In the genomic region with DNA sequence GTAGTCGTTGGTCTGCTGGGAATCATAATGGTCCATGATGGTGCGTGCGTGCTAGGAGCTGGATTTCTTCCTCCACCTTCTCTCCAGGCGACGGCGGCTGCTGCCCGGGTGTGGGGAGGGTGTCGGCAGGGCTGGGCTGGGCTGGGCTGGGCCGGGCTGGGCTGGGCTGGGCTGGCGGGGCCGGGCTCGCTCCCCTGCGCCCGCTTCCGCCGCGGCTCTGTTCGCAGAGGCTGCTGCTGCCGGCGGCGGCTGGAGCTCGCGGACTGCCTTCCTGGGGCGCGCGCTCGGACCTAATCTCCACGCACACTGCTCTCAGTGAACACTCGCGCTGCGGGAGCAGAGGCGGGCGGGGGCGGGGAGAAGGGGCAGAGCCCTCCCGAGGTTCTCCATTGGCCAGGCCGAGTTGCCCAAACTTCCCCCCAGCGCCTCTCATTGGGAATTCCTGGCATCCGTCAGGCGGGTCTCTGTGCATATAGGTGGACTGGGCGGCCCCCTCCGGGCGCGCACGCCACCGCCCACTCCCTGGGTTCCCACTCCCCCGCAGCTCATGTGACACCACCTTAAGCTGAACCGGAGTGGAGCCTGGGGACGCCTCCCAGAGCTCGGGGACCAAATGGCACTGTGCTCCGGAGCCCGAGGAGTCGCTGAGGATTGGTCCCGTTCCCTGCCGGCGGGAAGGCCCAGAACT, we compare ENCODE assay signal across 8 mouse cellular contexts. TPM values are rescaled to one million over a fixed set of nuclear protein-coding genes. Genes with fewer than 3 reads are reported as not detected.
A peak's percentile ranks its signal among the peaks of the same experiment; 100 is the strongest.
DNase-seq lines count a peak whose midpoint lies in the region; ATAC-seq and TF ChIP-seq lines count a peak whose summit lies in the region.

A gene (minus strand): TSS at position 316 of the 688 bp plus-strand sequence.

- peak within 1 kb of the TSS; percentile 95 for H3K4me2 ChIP-seq in forebrain, embryonic 12.5 days
- H3K4me2 ChIP-seq in heart, embryonic 16.5 days (ENCODE audit: low read depth, low read length), result peak within 1 kb of the TSS; percentile 91
- peak within 1 kb of the TSS; percentile 44 for H3K4me2 ChIP-seq in liver, embryonic 14.5 days (ENCODE audit: low read depth)
- H3K4me2 ChIP-seq in neural tube, embryonic 12.5 days (replicated peaks), result peak within 1 kb of the TSS; percentile 74
- peak within 1 kb of the TSS; percentile 78 for H3K4me2 ChIP-seq in stomach, postnatal 0 days (replicated peaks; ENCODE audit: low read depth)

- peak within 1 kb of the TSS; percentile 96 for H3K4me3 ChIP-seq in E14TG2a.4 (replicated peaks; ENCODE audit: low read length)
- H3K4me3 ChIP-seq in forebrain, embryonic 12.5 days (replicated peaks), result peak within 1 kb of the TSS; percentile 76
- H3K4me3 ChIP-seq in heart, embryonic 16.5 days (ENCODE audit: low read length), result peak within 1 kb of the TSS; percentile 87
- peak within 1 kb of the TSS; percentile 54 to 65 for H3K4me3 ChIP-seq in liver, embryonic 14.5 days (ENCODE audit: insufficient read depth in 1 of 2, low read depth in 2 of 2, low read length in 2 of 2)
- peak within 1 kb of the TSS; percentile 73 for H3K4me3 ChIP-seq in neural tube, embryonic 12.5 days
- H3K4me3 ChIP-seq in stomach, postnatal 0 days (ENCODE audit: low read depth, low read length), result peak within 1 kb of the TSS; percentile 87

- peak; percentile 91 for ATAC-seq in cerebellum, adult (ENCODE audit: insufficient number of reproducible peaks, low FRiP score, low TSS enrichment)
- peak; percentile 95 for ATAC-seq in forebrain, embryonic 12.5 days (ENCODE audit: low FRiP score)
- peak; percentile 89 for ATAC-seq in heart, embryonic 16.5 days (replicated peaks; ENCODE audit: extremely low read depth, insufficient read depth, low FRiP score)
- peak; percentile 80 for ATAC-seq in liver, embryonic 14.5 days (ENCODE audit: insufficient read depth)
- ATAC-seq in neural tube, embryonic 12.5 days (ENCODE audit: low FRiP score, low read depth), result peak; percentile 89
- ATAC-seq in stomach, postnatal 0 days (ENCODE audit: low FRiP score, low TSS enrichment), result peak; percentile 92

- no peak for TF ChIP-seq EP300 in liver, embryonic 14.5 days (IDR thresholded peaks at IDR 0.05; ENCODE audit: low read depth)
- peak; percentile 51 for TF ChIP-seq EP300 in stomach, postnatal 0 days (optimal IDR thresholded peaks at IDR 0.05)

- no peaks in the 10 kb centered on the region for H3K27me3 ChIP-seq in E14TG2a.4 (ENCODE audit: insufficient read depth, low read length)
- H3K27me3 ChIP-seq in forebrain, embryonic 12.5 days, result peaks cover 11% of the 10 kb centered on the region; the same call in 1 of the 2 replicates
- H3K27me3 ChIP-seq in heart, embryonic 16.5 days (ENCODE audit: control insufficient read depth, insufficient read depth, low read length), result no peaks in the 10 kb centered on the region
- peaks cover 40% of the 10 kb centered on the region for H3K27me3 ChIP-seq in liver, embryonic 14.5 days (ENCODE audit: control insufficient read depth, insufficient read depth, low read length)
- no peaks in the 10 kb centered on the region for H3K27me3 ChIP-seq in neural tube, embryonic 12.5 days (replicated peaks)
- no peaks in the 10 kb centered on the region for H3K27me3 ChIP-seq in stomach, postnatal 0 days (ENCODE audit: control insufficient read depth, insufficient read depth, low read length)

- H3K9ac ChIP-seq in forebrain, embryonic 12.5 days, result peak within 1 kb of the TSS; percentile 86
- H3K9ac ChIP-seq in heart, embryonic 16.5 days (ENCODE audit: low read length), result peak within 1 kb of the TSS; percentile 94
- 0 out of 2 replicates have a peak within 1 kb of the TSS, but pooled peaks have one; percentile 35 for H3K9ac ChIP-seq in liver, embryonic 14.5 days (replicated peaks)
- peak within 1 kb of the TSS; percentile 84 for H3K9ac ChIP-seq in neural tube, embryonic 12.5 days
- H3K9ac ChIP-seq in stomach, postnatal 0 days (ENCODE audit: low read length), result peak within 1 kb of the TSS; percentile 91

- peak within 1 kb of the TSS; percentile 94 for H3K27ac ChIP-seq in forebrain, embryonic 12.5 days
- peak within 1 kb of the TSS; percentile 98 for H3K27ac ChIP-seq in heart, embryonic 16.5 days (ENCODE audit: low read length)
- no peak within 1 kb of the TSS for H3K27ac ChIP-seq in liver, embryonic 14.5 days
- H3K27ac ChIP-seq in neural tube, embryonic 12.5 days, result peak within 1 kb of the TSS; percentile 86
- H3K27ac ChIP-seq in stomach, postnatal 0 days (replicated peaks), result peak within 1 kb of the TSS; percentile 98

- no peak for TF ChIP-seq CTCF in E14TG2a.4 (conservative IDR thresholded peaks at IDR 0.05; ENCODE audit: low read length)
- TF ChIP-seq CTCF in liver, embryonic 14.5 days (IDR thresholded peaks at IDR 0.05; ENCODE audit: low read depth), result no peak
- peak; percentile 29; the same call in 1 of the 2 replicates for TF ChIP-seq CTCF in stomach, postnatal 0 days (IDR thresholded peaks at IDR 0.05; ENCODE audit: low read depth)

- WGBS in forebrain, embryonic 12.5 days, result under 1% methylated on average over 42 of the region's 55 CpGs
- WGBS in heart, embryonic 16.5 days, result under 1% methylated on average over 54 of the region's 55 CpGs
- WGBS in liver, embryonic 14.5 days (ENCODE audit: insufficient replicate concordance), result 0% methylated on average over 53 of the region's 55 CpGs
- under 1% methylated on average over 55 of the region's 55 CpGs for WGBS in neural tube, embryonic 12.5 days
- under 1% methylated on average over 46 of the region's 55 CpGs for WGBS in stomach, postnatal 0 days

- peak; percentile 91 to 95 for DNase-seq in kidney, postnatal 36 days
- peak; percentile 42 to 50 (median 43) for DNase-seq in liver, embryonic 14.5 days (ENCODE audit: low read depth in 3 of 3, low spot score in 3 of 3)
- DNase-seq in stomach, postnatal 0 days (ENCODE audit: low spot score), result peak; percentile 95

- H3K9me3 ChIP-seq in E14TG2a.4 (ENCODE audit: low read length), result no peaks in the 10 kb centered on the region
- no peaks in the 10 kb centered on the region for H3K9me3 ChIP-seq in forebrain, embryonic 12.5 days
- H3K9me3 ChIP-seq in heart, embryonic 16.5 days (replicated peaks; ENCODE audit: control insufficient read depth, low read length), result no peaks in the 10 kb centered on the region
- no peaks in the 10 kb centered on the region for H3K9me3 ChIP-seq in liver, embryonic 14.5 days (ENCODE audit: control insufficient read depth, low read length)
- no peaks in the 10 kb centered on the region for H3K9me3 ChIP-seq in neural tube, embryonic 12.5 days
- H3K9me3 ChIP-seq in stomach, postnatal 0 days (ENCODE audit: control insufficient read depth, low read length), result no peaks in the 10 kb centered on the region

- H3K4me1 ChIP-seq in E14TG2a.4 (replicated peaks; ENCODE audit: low read depth, low read length), result peaks cover 54% of the 10 kb centered on the region
- H3K4me1 ChIP-seq in forebrain, embryonic 12.5 days, result peaks cover 27% of the 10 kb centered on the region
- peaks cover 27% of the 10 kb centered on the region for H3K4me1 ChIP-seq in heart, embryonic 16.5 days (ENCODE audit: control insufficient read depth, insufficient read depth, low read length)
- H3K4me1 ChIP-seq in liver, embryonic 14.5 days (replicated peaks; ENCODE audit: control insufficient read depth in 2 of 2, insufficient read depth in 2 of 2, low read length in 1 of 2), result no peaks in the 10 kb centered on the region
- H3K4me1 ChIP-seq in neural tube, embryonic 12.5 days, result peaks cover 7% of the 10 kb centered on the region
- no peaks in the 10 kb centered on the region for H3K4me1 ChIP-seq in stomach, postnatal 0 days (replicated peaks; ENCODE audit: control insufficient read depth, insufficient read depth)

- peaks cover 19% of the 10 kb centered on the region for H3K36me3 ChIP-seq in E14TG2a.4 (ENCODE audit: insufficient read depth, low read length)
- no peaks in the 10 kb centered on the region for H3K36me3 ChIP-seq in forebrain, embryonic 12.5 days (replicated peaks)
- H3K36me3 ChIP-seq in heart, embryonic 16.5 days (ENCODE audit: control insufficient read depth, insufficient read depth), result no peaks in the 10 kb centered on the region
- no peaks in the 10 kb centered on the region for H3K36me3 ChIP-seq in liver, embryonic 14.5 days (replicated peaks; ENCODE audit: control insufficient read depth, insufficient read depth, low read depth)
- H3K36me3 ChIP-seq in neural tube, embryonic 12.5 days, result no peaks in the 10 kb centered on the region
- no peaks in the 10 kb centered on the region for H3K36me3 ChIP-seq in stomach, postnatal 0 days (ENCODE audit: control insufficient read depth, insufficient read depth, low read length)

RNA-seq across cellular contexts. Expression of the gene that starts here (rescaled TPM):
- polyA plus RNA-seq in forebrain, embryonic 12.5 days (2016; fragmentation: Nextera tagmentation; extraction: Ambion mirVana), result 18.5 and 21.9 TPM in 2 replicates
- 31.0 and 33.1 TPM in 2 replicates for polyA plus RNA-seq in heart, embryonic 16.5 days (2015; fragmentation: Nextera tagmentation; extraction: Ambion mirVana)
- polyA plus RNA-seq in liver, embryonic 14.5 days (2012; rRNA removed), result 9.8 and 14.0 TPM in 2 replicates
- polyA plus RNA-seq in liver, embryonic 14.5 days (2014; fragmentation: Nextera tagmentation; extraction: Ambion mirVana), result 5.6 and 6.9 TPM in 2 replicates
- 15.8 and 16.7 TPM in 2 replicates for polyA plus RNA-seq in neural tube, embryonic 12.5 days (2016; fragmentation: Nextera tagmentation; extraction: Ambion mirVana)
- polyA plus RNA-seq in stomach, postnatal 0 days (2015; fragmentation: Nextera tagmentation; extraction: Ambion mirVana), result 32.2 and 36.8 TPM in 2 replicates

Comparison
In these comparisons a context has a peak if more than half of its experiments do, and no peak if none do; other contexts are left out.
1. H3K4me2 ChIP-seq: peak in every context shown above with its lines; median percentile 95 in forebrain, embryonic 12.5 days; 91 in heart, embryonic 16.5 days; 78 in stomach, postnatal 0 days; 74 in neural tube, embryonic 12.5 days; 44 in liver, embryonic 14.5 days.
2. H3K9ac ChIP-seq: peak in every context shown above with its lines; median percentile 94 in heart, embryonic 16.5 days; 91 in stomach, postnatal 0 days; 86 in forebrain, embryonic 12.5 days; 84 in neural tube, embryonic 12.5 days; 35 in liver, embryonic 14.5 days.
3. DNase-seq: peak in every context shown above with its lines; median percentile 95 in stomach, postnatal 0 days; 93 in kidney, postnatal 36 days; 43 in liver, embryonic 14.5 days.